Mouse (Mus musculus) layer of hippocampus, adult 18-20 months (tissue): Measurements from ENCODE around the gene Qpctl. TPM values are rescaled to one million over a fixed set of nuclear protein-coding genes. Genes with fewer than 3 reads are reported as not detected.

Experiments
- DNase-seq, 2 experiments: peaks; one replicate each; pipeline ENCODE4 v3.0.0; 2022; ENCODE audit warnings: low spot score in 2 of 2
- total RNA-seq, 2 experiments: library from RNA; stranded (reverse); gene quantifications; 2 replicates each; pipeline ENCODE4 v1.2.3; 2021

Qpctl gene
- total RNA-seq, 2 experiments from 2014 or later = 17.1 to 18.7 TPM

DNA sequence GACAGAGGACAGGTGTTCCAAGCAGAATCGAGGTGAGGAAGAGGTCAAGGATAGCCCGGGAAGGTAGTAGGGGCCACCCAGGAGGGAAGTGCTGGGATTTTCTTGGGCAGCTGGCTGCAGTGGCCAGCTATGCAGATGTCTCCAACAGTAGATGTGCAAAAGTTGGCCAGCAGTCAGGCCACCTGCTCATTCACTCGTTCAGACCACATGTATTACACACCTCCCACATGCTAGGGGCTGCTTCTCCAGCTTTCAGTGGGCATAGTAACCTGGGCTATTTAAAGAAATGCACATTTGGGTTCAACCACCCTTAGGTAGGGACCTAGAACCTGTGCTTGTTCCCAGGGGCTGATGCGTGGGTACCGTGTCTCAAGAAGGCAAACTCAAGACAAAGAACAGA lies 21.3 kb downstream of the Qpctl start:
- no peak for DNase-seq

DNA sequence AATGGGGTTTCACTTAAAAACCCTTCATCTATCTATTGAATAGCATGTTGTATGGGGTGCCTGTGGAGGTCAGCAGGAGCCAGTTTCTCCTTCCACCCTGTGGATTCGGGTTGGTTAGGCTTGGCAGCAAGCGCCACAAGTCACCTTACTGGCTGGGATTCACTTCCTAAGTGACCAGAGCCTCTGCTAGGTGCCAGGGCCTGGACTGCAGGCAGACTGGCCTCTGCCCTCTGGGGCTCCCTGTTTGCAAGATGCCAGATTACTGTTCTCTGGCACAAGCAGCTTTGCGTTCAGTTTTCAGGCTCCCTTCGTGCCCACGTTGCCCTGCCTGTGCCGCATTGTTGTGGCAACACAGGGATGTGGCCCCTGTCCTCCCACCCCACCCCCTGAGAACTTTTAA lies 24.4 kb downstream of the Qpctl start:
- no peak for DNase-seq

DNA sequence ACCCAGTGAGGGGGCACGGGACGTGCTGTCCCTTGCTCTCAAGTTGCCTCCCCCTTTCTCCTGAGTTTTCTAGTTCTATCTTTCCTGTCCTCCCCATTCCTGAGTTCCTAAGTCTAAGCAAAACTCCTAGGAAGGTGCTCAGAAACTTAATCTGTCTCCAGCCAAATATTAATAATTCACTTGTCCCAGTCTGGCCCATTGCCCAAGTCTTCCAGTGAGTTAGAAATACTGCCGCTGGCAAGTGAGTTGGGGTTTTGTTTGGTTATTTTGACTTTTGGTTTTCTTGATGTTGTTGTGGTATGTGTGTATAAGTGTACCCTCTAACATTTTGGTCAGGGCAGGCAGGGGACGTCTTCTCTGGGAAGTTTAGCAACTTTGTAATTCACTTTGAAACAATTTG lies 27.4 kb downstream of the Qpctl start:
- no peak for DNase-seq

DNA sequence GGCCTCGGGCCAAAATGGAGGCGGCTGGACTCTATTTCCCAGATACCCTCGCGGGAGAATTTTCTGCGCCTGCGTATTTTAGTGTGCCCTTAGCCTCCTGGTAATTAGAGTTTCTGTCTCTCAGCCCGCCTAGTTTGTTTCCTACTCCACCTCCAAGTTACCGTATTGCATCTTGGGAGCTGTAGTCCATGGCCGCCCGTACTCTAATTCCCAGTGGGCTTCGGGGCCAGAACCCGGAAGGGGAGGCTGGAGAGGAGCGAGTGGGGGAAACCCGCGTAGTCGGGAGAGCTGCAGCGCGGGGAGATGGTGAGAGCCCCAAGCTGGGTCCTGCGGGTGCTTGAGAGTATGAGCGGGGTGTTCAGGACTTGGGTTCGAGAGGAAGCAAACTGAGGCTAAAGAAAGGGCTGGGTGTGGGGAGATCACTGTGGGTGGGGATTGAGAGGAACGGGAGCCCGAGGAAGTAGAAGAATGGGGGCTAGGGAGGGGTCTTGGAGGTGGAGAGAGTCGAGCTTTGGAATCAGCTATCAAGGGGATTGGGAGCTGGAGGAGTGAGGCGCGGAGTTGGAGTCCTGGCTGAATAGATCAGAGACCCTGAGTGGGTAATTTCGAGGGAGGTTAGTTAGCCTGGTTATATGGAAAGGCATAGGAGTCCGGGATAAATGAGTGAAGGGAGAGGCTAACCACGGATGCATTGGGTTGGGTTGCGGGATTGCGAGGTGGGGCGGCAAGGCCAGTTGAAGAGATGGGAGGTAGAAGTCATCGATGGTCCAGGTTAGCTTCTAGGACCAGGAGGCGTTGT lies 29.3 kb downstream of the Qpctl start, which contains the start of gene Fbxo46:
TSS of gene Fbxo46 (plus strand) at position 229 of the 799 bp plus-strand sequence.
- DNase-seq = peak; percentile 94 to 97

DNA sequence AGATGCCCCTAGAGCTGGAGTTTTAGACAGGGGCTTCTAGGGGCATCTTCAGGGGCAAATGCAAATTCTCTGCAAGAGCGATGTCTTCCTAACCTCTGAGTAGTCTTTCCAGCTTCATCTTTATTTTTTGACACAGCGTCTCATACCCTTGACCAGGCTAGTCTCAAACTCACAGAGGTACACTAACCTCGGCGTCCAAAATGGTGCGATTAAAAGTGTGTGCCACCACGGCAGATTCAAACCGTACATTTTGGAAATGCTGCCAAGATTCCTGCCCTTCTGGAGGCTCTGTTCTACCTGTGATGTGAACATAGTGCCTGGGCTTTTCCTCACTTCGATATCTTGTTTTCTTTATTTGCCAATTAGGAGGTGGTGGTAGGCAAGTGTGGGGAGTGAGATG lies 30.0 kb downstream of the Qpctl start:
- no peak for DNase-seq

DNA sequence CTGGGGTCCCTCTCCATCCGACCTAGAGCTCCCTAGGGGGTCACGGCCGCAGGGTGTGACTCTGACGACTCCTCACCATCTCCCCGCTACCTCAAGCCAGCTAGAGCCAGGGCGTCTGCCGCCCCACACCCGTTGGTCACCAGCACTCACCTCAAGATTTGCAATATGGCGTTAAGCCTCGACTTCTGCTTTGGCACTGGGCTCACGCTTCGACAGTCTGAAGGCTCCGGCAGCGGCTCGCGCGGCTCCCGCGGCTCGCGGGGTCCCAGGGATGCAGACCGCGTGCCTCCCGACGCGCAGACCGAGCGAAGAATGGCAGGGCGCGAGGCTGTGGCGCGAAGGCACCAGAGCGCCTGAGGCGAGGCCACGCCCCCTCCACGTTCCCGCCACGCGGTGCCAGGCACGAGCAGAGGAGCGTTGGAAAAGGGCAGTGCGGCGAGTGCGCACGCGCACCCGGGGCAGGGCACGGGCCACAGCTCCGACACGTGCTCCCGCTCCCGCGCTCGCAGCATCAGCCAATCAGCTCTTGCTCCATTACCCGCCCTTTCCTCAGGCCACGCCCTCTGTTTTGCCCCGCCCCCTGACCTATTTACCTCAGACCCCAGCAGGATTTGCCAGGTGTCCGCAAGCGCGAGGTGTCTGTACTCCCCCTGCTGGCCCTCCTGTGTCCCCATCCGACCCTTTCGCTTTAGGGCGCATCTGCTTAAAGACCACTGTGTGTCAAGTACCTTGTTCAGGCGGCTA lies 30.9 kb downstream of the Qpctl start, which contains the start of gene Gm4969:
TSS of gene Gm4969 (minus strand) at position 341 of the 744 bp plus-strand sequence.
- DNase-seq = peak in 1 of 2 experiments; percentile 37

DNA sequence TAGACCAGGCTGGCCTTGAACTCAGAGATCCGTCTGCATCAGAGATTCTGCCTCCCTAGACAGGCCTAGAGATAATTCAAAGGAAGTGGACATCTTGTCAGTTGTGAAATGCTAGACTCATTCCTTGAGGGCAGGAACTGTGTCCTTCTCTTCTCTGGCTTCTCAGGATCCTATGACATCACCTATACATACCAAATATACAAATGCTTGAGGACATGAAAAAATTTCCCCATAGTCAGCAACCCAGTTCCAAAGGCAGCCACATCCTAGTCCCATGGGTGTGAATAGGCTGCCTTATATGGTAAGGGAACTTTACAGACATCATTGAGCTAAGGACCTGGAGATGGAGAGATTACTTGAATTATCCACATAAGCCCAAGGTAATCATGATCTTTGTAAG lies 39.5 kb downstream of the Qpctl start:
- no peak for DNase-seq

DNA sequence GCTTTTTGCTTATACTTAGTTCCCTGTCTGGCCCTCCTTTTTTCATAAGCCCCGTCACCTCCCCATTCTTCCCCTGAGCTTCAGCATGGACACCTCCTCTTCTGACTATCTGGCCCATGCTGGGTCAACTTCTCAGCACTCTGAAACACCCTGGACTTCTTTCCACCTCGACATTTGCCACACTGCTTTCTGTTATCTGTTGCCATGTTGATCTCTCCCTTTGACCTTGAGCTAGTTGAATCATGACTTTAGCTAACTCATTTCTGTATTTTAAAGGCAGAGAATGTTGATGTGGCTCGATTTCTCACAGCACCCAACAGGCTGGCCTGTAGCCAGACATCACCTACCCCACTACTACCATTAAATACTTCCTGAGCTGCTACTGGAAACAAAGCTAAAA lies 41.7 kb downstream of the Qpctl start:
- DNase-seq = no peak

DNA sequence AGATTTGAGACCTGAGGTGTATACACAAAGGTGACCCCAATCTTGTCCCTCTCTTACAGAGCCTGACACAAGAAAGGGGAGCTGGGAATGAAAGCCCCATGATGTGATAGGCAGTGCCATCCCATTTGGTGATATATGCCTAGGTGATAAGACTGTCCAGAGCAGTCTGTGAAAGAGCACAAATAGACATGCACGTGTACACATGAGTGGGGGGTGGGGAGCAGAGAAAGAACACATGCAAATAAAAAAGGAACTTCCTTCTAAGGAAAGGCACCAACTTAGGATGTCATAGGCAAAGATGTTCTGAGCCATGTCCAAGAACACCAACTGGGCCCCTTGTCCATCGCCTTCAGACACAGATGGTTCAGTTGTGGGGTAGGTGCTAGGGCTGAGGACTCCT lies 44.6 kb downstream of the Qpctl start:
- no peak for DNase-seq

DNA sequence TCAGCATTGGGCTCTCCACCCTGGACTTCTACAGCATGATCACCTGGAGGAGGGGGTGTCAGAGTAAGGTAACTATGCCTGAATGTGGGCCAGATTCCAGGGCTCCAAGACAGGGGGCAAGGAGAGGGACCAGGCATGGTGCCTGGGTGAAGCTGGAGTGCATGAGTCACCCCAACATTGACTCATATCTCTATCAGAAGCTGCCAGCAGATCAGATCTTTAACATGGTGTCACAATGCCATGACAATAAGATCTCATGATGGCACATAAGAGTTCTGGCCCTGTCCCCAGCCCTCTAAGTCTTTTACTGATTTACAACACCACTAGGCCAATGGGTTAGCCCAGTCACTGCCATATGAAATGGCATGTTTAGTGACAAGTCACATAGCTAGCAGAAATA lies 45.4 kb downstream of the Qpctl start:
- DNase-seq = no peak

DNA sequence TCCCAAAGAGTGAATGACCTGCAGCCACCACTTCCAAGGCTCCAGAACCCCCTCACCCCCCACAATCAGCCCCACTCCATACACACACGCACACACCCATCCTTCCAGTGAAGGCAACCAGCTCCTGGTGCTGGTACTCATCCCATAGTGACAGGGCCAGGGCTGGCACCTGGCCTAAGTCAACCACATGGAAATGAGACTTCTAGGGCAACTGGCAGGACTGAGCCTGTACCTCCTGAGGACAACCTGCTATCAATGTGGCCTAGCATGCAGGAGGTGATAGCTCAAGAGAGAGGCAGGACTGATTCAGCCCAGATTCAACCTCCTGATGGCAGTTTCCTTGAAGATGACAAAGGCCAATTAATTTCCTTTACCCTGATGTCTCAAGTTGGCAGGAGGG lies 48.8 kb downstream of the Qpctl start:
- DNase-seq = no peak

DNA sequence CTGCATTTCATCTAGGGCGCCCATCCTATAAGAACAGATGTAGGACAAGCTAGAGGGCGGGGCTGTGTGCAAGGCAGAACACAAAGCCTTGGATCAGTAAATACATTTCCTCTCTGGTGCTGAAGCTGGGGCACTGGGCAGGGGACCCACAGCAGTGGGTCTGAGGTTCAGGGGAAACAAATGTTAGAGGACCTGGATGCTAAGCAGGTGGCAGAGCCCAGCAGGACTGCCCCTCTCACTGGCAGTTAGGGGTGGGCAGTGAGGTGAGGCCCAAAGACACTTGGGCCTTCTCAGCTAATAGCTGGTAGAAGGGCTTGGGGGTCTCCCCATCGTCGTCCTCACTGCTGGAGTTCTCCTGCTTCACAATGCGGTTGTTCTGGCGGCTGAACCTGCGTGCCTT lies 50.3 kb downstream of the Qpctl start:
- DNase-seq = no peak

DNA sequence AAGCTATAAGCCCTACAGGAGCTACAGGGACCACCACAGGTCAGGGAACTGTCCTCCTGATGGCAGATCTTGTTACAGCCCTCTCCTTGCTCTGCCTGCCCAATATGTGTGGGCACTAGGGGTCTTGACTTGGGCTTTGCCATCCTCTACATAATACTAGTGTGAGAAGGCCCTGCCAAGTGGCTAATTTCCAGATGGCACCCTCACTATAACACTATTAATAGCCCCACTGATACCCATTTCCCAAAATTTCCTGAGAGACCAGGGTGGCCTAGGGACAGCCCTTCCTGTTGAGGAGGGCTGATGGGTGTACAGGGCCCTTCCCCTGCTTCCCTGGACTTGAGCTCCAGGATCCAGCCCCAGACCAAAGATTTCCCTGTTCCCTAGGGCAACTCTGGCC lies 51.2 kb downstream of the Qpctl start:
- no peak for DNase-seq

DNA sequence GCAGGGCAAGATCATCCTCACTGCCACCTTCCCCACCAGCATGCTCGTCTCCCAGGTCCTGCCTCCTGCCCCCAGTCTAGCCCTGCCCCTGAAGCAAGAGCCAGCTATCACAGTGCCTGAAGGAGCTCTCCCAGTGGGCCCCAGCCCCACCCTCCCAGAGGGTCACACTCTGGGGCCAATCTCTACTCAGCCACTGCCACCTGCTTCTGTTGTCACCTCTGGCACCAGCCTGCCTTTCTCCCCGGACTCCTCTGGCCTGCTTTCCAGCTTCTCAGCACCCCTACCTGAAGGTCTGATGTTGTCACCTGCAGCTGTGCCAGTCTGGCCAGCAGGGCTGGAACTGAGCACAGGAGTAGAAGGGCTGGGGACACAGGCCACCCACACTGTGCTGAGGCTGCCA lies 51.9 kb downstream of the Qpctl start:
- no peak for DNase-seq

DNA sequence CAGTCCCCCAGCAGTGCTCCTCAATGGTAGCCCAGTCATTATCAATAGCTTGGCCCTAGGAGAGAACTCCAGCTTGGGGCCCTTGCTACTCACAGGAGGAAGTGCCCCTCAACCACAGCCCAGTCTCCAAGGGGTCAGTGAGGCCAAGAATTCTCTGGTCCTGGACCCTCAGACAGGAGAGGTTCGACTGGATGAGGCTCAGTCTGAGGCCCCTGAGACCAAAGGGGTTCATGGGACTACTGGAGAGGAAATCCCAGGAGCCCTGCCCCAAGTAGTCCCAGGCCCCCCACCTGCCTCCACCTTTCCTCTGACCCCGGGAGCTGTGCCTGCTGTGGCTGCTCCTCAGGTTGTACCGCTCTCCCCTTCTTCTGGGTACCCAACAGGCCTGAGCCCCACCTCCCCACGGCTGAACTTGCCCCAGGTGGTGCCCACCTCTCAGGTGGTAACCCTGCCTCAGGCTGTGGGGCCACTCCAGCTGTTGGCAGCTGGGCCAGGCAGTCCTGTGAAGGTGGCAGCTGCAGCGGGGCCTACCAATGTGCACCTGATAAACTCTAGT lies 52.6 kb downstream of the Qpctl start:
- DNase-seq = no peak

DNA sequence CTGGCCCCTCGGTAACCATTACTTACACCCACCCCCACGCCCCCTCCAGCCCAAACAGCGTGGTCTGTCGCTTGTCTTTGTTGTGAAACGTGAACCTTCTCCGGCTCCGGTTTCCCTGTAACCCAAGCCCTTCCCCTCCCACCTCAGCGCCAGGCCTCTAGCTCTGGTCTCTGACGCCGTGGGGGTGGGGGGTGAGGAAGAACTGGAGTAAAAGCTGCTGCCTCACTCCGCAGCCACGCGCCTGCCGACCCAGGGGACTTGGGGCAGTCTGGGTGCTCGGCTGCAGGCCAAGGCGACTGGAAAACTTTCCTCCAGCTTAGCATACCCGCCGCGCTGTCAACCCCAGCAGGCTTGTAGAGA lies 53.4 kb downstream of the Qpctl start:
- no peak for DNase-seq

DNA sequence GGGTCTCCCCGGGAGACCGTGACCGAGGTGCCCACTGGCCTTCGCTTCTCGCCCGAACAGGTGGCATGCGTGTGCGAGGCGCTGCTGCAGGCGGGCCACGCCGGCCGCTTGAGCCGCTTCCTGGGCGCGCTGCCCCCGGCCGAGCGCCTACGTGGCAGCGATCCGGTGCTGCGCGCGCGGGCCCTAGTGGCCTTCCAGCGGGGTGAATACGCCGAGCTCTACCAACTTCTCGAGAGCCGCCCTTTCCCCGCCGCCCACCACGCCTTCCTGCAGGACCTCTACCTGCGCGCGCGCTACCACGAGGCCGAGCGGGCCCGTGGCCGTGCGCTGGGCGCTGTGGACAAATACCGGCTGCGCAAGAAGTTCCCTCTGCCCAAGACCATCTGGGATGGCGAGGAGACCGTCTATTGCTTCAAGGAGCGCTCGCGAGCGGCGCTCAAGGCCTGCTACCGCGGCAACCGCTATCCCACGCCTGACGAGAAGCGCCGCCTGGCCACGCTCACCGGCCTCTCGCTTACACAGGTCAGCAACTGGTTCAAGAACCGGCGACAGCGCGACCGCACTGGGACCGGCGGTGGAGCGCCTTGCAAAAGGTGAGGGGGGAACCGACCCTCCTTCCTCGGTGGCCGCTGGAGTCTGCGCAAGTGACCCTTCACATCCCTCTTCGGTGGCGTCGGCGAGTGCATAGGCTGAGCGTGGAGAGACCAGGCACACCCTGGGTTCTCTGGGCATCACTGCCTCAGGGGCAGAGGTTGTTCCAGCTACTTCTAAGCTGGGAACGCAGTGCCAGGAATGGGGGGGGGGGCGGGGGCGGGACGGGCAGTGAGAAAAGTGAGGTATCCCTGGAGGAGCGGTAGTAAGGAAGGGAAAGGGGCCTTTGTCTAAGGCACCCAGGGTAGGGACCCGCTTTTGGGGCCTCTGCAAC lies 54.0 kb downstream of the Qpctl start:
- no peak for DNase-seq

DNA sequence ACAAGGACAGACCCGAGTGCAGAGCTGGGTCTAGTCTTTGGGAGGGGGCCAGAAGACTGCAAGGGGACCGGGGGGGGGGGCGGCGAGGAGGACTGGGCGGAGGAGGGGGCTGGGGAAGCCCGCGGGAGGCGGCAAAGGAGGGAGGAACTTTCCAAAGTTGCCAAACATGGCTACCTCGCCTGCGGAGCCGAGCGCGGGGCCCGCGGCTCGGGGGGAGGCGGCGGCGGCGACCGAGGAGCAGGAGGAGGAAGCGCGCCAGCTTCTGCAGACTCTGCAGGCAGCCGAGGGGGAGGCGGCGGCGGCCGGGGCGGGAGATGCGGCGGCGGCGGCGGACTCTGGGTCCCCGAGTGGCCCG lies 54.6 kb downstream of the Qpctl start, which contains the start of gene Six5:
TSS of gene Six5 (plus strand) at position 124 of the 355 bp plus-strand sequence.
- DNase-seq = no peak

DNA sequence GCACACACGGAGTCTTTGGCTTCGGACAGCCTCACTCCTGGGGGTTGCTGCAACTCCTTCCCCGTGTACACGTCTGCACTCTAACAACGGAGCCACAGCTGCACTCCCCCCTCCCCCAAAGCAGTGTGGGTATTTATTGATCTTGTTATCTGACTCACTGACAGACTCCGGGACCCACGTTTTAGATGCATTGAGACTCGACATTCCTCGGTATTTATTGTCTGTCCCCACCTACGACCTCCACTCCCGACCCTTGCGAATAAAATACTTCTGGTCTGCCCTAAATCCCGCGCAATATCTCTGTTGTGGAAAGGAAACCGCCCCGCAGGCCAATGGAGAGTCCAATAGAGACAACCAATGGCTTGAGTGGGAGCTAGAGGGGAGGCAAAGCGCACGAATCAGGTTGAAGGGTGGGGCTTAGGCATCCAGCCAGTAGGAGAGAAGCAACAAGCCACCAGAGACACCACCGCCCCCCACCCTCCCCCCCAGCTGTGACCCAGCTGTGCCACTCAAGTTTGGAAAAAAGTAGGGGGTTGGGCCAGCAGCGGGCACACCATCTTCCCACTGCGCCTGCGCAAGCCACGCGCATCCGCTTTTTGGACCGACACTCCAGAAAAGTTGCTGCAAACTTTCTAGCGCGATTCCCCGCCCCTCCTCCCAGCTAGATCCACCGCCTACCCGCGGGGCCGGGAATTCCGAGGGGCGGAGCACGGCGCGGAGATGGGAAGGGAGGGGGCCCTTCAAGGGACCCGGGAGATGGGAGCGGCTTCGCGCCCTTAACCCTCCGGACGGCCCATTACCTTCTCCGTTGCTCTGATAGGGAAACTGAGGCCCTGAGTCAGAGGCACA lies 55.3 kb downstream of the Qpctl start:
- DNase-seq = peak; percentile 62 to 78

DNA sequence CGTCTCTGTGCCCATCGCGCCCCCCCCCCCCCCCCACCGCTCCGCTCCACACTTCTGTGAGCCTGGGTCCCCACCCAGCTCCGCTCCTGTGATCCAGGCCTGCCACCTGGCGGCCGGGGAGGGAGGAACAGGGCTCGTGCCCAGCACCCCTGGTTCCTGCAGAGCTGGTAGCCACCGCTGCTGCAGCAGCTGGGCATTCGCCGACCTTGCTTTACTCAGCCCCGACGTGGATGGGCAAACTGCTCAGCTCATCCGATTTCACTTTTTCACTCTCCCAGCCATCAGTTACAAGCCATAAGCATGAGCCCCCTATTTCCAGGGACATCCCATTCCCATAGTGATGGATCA lies 55.9 kb downstream of the Qpctl start:
- DNase-seq = peak in 1 of 2 experiments; percentile 75
